Mouse (Mus musculus) intestine, embryonic 15.5 days (tissue): ENCODE results near the gene Ulk4. TPM values are rescaled to one million over a fixed set of nuclear protein-coding genes. Genes with fewer than 3 reads are reported as not detected.

ENCODE experiments used
- ATAC-seq: fragments of 200-750 bp; cut with Nextera tagmentation; 2 replicates; pipeline ENCODE4 v1.8.0; 2017; ENCODE audit warnings: moderate TSS enrichment, moderate library complexity
- H3K27ac ChIP-seq: fragments of 300-500 bp; sonication (generic); 2 replicates; pipeline ENCODE4 v1.5.1; 2015; ENCODE audit warnings: mild to moderate bottlenecking, inconsistent platforms
- H3K27me3 ChIP-seq: fragments of 300-500 bp; sonication (generic); replicated peaks from 2 replicates; pipeline ENCODE4 v1.6.1; 2015; ENCODE audit warnings: inconsistent platforms
- H3K36me3 ChIP-seq: fragments of 300-500 bp; sonication (generic); 2 replicates; pipeline ENCODE4 v1.6.1; 2015; ENCODE audit warnings: inconsistent platforms
- H3K4me1 ChIP-seq: fragments of 300-500 bp; sonication (generic); replicated peaks from 2 replicates; pipeline ENCODE4 v1.6.1; 2015; ENCODE audit warnings: inconsistent platforms
- H3K4me2 ChIP-seq: fragments of 300-500 bp; sonication (generic); replicated peaks from 2 replicates; pipeline ENCODE4 v1.6.1; 2015; ENCODE audit warnings: mild to moderate bottlenecking, inconsistent platforms
- H3K4me3 ChIP-seq: fragments of 300-500 bp; sonication (generic); replicated peaks from 2 replicates; pipeline ENCODE4 v1.5.1; 2015; ENCODE audit warnings: inconsistent platforms
- H3K9ac ChIP-seq: fragments of 300-500 bp; sonication (generic); 2 replicates; pipeline ENCODE4 v1.6.1; 2015; ENCODE audit warnings: inconsistent platforms
- H3K9me3 ChIP-seq: fragments of 300-500 bp; sonication (generic); 2 replicates; pipeline ENCODE4 v1.6.1; 2016; ENCODE audit warnings: inconsistent platforms
- WGBS: fragments of 180-500 bp; shearing (Covaris S2); methylation state at CpG from one replicate; pipeline ENCODE4 v1.1.7; 2015; 5-methylcytosine and 5-hydroxymethylcytosine counted together
- polyA plus RNA-seq: library from polyadenylated mRNA; unstranded; fragments of >200 nt; fragmentation: Nextera tagmentation; extraction: Ambion mirVana; gene quantifications from 2 replicates; pipeline ENCODE4 v1.2.1, GENCODE M21; 2015

Gene Ulk4
- polyA plus RNA-seq, 1 experiment from 2014 or later = 150 TPM

GRCm38 (mm10) chr9:121161818-121162565 is 115.0 kb downstream of the Ulk4 start:
- no peak for ATAC-seq
- Histone ChIP-seq H3K9ac (no peak overlapping the region), H3K4me3 (no peak overlapping the region), H3K9me3 (no peaks in the 10 kb centered on the region), H3K27ac (no peak overlapping the region), H3K27me3 (no peaks in the 10 kb centered on the region), H3K4me1 (no peaks in the 10 kb centered on the region), H3K4me2 (no peak overlapping the region), H3K36me3 (no peaks in the 10 kb centered on the region)
- 90% methylated on average over 12 of the region's 12 CpGs for WGBS

DNA sequence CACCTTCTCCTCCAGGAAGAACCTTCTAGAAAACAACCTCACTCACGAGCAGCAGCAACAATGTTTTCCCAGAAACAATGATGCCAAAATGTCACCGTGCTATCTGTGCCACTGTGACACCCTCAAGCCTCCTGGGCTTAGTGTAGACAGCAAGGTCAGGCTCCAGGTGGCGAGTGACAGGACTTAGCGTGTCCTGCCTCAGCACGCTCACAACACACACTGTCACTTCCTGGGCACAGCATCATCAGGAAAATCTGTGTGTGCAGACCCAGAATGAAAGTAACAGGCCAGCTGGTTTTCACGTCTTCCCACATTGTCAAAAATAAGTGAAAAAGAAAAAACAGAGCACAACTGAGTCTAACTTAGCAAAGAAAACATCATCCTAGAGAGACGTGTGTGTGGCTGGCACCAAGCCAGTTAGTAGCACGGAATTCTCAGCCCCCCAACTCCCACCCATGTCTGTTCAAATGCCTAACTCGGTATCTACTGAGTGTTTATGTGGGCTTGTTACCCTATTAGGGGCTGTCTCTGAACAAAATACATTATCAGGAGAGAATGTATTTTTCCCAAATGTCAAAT is 120.7 kb downstream of the Ulk4 start:
- H3K36me3 ChIP-seq = no peaks in the 10 kb centered on the region
- WGBS = 56% methylated on average over 9 of the region's 9 CpGs
- H3K27me3 ChIP-seq = no peaks in the 10 kb centered on the region
- H3K27ac ChIP-seq = no peak overlapping the region
- no peaks in the 10 kb centered on the region for H3K9me3 ChIP-seq
- no peak overlapping the region for H3K4me3 ChIP-seq
- no peaks in the 10 kb centered on the region for H3K4me1 ChIP-seq
- no peak for ATAC-seq
- H3K4me2 ChIP-seq = no peak overlapping the region
- no peak overlapping the region for H3K9ac ChIP-seq

DNA sequence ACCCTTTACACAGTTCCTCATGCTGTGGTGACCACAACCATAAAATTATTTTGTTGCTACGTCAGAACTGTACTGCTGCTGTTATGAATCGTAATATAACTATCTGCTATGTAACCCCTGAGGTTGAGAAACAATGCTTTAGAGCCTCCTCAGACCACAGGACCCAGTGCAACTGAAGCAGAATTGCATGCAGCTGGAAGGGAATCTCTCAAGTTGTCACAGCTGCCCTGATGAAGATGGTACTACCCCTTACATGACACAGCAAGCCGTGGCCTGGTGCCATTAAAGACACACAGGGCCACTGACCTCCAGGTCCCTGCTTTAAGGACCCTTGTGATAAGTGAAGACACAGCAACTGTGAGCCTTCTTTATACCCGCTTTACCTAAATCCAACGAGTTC is 123.7 kb downstream of the Ulk4 start:
- Histone ChIP-seq H3K27me3 (no peaks in the 10 kb centered on the region), H3K4me3 (no peak overlapping the region), H3K4me1 (peaks cover 3% of the 10 kb centered on the region; the same call in 1 of the 2 replicates), H3K36me3 (no peaks in the 10 kb centered on the region), H3K9ac (no peak overlapping the region), H3K27ac (no peak overlapping the region), H3K9me3 (no peaks in the 10 kb centered on the region), H3K4me2 (no peak overlapping the region)
- 88% methylated on average over 5 of the region's 5 CpGs for WGBS
- no peak for ATAC-seq

GRCm38 (mm10) chr9:121148602-121149001 is 128.4 kb downstream of the Ulk4 start:
- no peak for ATAC-seq
- no peaks in the 10 kb centered on the region for H3K36me3 ChIP-seq
- H3K27ac ChIP-seq = no peak overlapping the region
- H3K4me2 ChIP-seq = no peak overlapping the region
- WGBS = 31% methylated on average over 3 of the region's 3 CpGs
- no peak overlapping the region for H3K4me3 ChIP-seq
- no peaks in the 10 kb centered on the region for H3K9me3 ChIP-seq
- no peak overlapping the region for H3K9ac ChIP-seq
- H3K27me3 ChIP-seq = no peaks in the 10 kb centered on the region
- peaks cover 3% of the 10 kb centered on the region; the same call in 1 of the 2 replicates for H3K4me1 ChIP-seq

DNA sequence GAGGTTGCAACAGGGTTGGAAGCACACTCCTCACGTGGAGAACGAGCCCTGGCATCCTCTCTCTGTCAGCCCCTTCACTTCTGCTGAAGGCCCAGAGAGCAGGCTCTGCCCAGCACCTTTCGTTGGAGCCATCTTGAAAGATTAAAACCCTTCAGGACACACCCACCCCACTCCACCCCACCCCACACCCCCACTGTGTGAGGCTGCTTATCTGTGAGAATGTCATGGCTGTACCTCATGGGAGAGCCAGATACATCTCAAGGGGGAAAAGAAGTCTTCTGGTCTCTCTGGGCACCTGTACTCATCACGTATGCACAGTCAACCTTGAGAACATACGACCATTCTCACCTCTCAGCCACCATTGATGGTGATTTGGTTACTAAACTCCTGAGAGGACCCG is 133.8 kb downstream of the Ulk4 start:
- WGBS = 82% methylated on average over 6 of the region's 6 CpGs
- no peaks in the 10 kb centered on the region for H3K4me1 ChIP-seq
- no peak overlapping the region for H3K4me3 ChIP-seq

DNA sequence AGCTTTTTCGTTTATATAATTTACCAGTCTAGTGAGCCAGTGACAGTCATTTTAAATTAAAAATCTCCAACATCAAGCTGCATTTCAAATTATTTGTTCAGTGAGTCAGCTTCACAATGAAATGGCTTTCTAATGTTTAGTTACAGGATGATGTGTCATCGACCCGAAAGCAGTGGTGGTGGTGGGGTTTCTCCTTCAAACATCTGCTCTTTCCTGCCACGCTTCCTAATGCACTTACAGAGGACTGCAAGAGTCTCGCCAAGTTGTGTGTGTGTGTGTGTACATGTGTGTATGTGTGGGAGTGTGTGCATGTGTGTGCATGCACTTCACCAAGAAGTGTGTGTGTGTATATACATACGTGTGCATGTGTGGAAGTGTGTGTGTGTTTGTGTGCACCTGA is 144.4 kb downstream of the Ulk4 start:
- 53% methylated on average over 6 of the region's 6 CpGs for WGBS
- Histone ChIP-seq H3K27ac (no peak overlapping the region), H3K9me3 (no peaks in the 10 kb centered on the region), H3K4me2 (no peak overlapping the region), H3K4me3 (no peak overlapping the region), H3K4me1 (no peaks in the 10 kb centered on the region), H3K36me3 (no peaks in the 10 kb centered on the region), H3K27me3 (no peaks in the 10 kb centered on the region), H3K9ac (no peak overlapping the region)
- ATAC-seq = no peak

More for the DNA sequence above, 133.8 kb downstream of the Ulk4 start:
- H3K36me3 ChIP-seq = no peaks in the 10 kb centered on the region
- no peak overlapping the region for H3K27ac ChIP-seq
- no peak overlapping the region for H3K4me2 ChIP-seq
- H3K27me3 ChIP-seq = no peaks in the 10 kb centered on the region
- H3K9me3 ChIP-seq = no peaks in the 10 kb centered on the region
- ATAC-seq = no peak
- no peak overlapping the region for H3K9ac ChIP-seq

GRCm38 (mm10) chr9:121129533-121129932 is 147.5 kb downstream of the Ulk4 start:
- WGBS = 67% methylated on average over 2 of the region's 2 CpGs
- Histone ChIP-seq H3K4me1 (no peaks in the 10 kb centered on the region), H3K36me3 (no peaks in the 10 kb centered on the region), H3K4me3 (no peak overlapping the region), H3K27ac (no peak overlapping the region), H3K27me3 (no peaks in the 10 kb centered on the region), H3K9ac (no peak overlapping the region), H3K4me2 (no peak overlapping the region), H3K9me3 (no peaks in the 10 kb centered on the region)
- no peak for ATAC-seq

DNA sequence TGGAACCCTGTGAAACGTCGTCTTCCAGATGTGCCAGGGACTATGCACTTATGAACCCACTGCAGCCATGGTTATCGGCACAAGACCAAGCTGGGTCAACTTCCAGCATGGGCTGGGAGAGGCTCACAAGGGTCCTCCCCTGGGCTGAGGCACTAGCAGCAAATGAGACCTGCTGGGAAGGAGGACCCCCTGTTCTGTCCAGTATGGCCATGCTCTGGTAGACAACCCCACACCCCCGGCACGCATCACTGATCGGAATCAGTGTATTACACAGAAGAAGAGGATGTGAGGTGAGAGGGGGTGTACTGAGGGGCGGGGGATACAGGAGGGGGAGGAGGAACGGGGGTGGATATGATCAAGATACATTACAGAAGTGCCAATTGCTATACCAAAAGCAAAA is 148.1 kb downstream of the Ulk4 start:
- ATAC-seq = no peak
- no peaks in the 10 kb centered on the region for H3K27me3 ChIP-seq
- 86% methylated on average over 8 of the region's 8 CpGs for WGBS

DNA sequence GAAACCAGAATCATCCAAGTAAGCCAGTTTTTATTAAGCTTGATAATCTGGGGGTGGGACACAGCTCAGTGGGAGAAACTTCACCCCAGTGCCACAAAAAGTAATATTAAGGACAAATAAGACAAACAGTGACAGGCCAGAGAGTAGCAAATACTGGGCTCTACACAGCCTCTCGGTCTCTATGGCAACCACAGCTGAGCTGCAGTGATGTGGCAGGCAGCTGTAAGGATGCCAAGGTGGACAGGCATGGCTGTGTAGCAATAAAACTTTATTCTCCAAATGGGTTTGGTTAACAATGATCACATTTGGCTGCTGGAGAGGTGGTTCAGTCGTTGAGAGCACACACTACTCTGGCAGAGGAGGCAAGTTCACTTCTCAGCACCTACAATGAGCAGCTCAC is 150.0 kb downstream of the Ulk4 start:
- no peak overlapping the region for H3K4me2 ChIP-seq
- ATAC-seq = no peak
- WGBS = 66% methylated on average over 2 of the region's 2 CpGs
- H3K27me3 ChIP-seq = no peaks in the 10 kb centered on the region
- no peaks in the 10 kb centered on the region for H3K4me1 ChIP-seq
- H3K9me3 ChIP-seq = no peaks in the 10 kb centered on the region
- H3K4me3 ChIP-seq = no peak overlapping the region
- H3K9ac ChIP-seq = no peak overlapping the region
- H3K27ac ChIP-seq = no peak overlapping the region
- no peaks in the 10 kb centered on the region for H3K36me3 ChIP-seq

More for the DNA sequence above, 148.1 kb downstream of the Ulk4 start:
- Histone ChIP-seq H3K9me3 (no peaks in the 10 kb centered on the region), H3K36me3 (no peaks in the 10 kb centered on the region), H3K4me1 (no peaks in the 10 kb centered on the region), H3K9ac (no peak overlapping the region), H3K4me3 (no peak overlapping the region), H3K27ac (no peak overlapping the region), H3K4me2 (no peak overlapping the region)

DNA sequence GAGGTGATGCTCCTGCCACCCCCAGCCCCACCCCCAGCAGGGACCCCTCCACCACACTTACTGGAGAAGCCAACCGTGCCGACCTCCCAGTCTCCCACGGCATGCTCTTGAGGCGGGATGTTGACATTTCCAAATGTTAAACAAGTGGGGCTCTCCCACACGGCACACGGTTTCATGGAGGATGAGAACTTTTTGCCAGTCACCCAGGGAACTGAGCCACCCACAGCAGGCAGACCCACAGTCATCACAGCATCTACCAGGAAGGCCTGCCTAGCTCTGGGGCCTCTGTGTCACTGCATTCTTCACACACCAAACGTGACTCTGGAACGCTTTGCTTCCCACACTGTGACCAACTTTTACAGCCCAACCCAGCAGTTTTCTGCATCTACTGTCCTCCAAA is 152.3 kb downstream of the Ulk4 start:
- H3K4me2 ChIP-seq = no peak overlapping the region
- no peaks in the 10 kb centered on the region for H3K27me3 ChIP-seq
- no peak overlapping the region for H3K9ac ChIP-seq
- 0 out of 2 replicates have a peak, but pooled peaks cover 4% of the 10 kb centered on the region for H3K4me1 ChIP-seq
- no peak overlapping the region for H3K4me3 ChIP-seq
- ATAC-seq = no peak
- H3K27ac ChIP-seq = no peak overlapping the region
- WGBS = 61% methylated on average over 8 of the region's 8 CpGs
- H3K36me3 ChIP-seq = no peaks in the 10 kb centered on the region
- no peaks in the 10 kb centered on the region for H3K9me3 ChIP-seq

GRCm38 (mm10) chr9:121122039-121122438 is 155.0 kb downstream of the Ulk4 start:
- no peaks in the 10 kb centered on the region for H3K9me3 ChIP-seq
- H3K27ac ChIP-seq = no peak overlapping the region
- H3K27me3 ChIP-seq = no peaks in the 10 kb centered on the region
- ATAC-seq = no peak
- WGBS = 49% methylated on average over 5 of the region's 5 CpGs
- H3K4me2 ChIP-seq = no peak overlapping the region
- H3K9ac ChIP-seq = no peak overlapping the region
- H3K36me3 ChIP-seq = no peaks in the 10 kb centered on the region
- H3K4me3 ChIP-seq = no peak overlapping the region
- H3K4me1 ChIP-seq = 0 out of 2 replicates have a peak, but pooled peaks cover 7% of the 10 kb centered on the region

DNA sequence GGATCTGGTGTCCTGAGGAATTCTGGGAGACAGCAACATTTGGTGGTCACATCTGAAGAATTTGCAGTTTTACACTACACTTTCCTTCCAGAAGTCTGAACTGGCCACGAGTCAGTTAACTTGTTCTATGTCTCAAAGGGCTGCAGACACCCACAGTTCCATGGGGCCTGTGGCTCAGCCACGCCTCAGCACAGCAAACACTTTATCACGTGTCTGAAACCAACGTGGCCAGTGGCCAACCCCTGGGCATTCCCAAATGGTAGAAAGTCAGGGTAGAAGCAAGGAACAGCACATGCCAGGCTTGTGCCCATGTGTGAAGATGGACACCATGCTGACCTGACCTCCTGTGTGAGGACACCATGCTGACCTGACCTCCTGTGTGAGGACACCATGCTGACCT is 159.1 kb downstream of the Ulk4 start:
- no peak overlapping the region for H3K9ac ChIP-seq
- no peak overlapping the region for H3K4me2 ChIP-seq
- H3K36me3 ChIP-seq = no peaks in the 10 kb centered on the region
- no peak overlapping the region for H3K4me3 ChIP-seq
- no peak overlapping the region for H3K27ac ChIP-seq
- ATAC-seq = peak; percentile 49; the same call in 1 of the 2 replicates
- no peaks in the 10 kb centered on the region for H3K9me3 ChIP-seq
- 66% methylated on average over 4 of the region's 4 CpGs for WGBS
- no peaks in the 10 kb centered on the region for H3K27me3 ChIP-seq
- H3K4me1 ChIP-seq = 0 out of 2 replicates have a peak, but pooled peaks cover 7% of the 10 kb centered on the region

DNA sequence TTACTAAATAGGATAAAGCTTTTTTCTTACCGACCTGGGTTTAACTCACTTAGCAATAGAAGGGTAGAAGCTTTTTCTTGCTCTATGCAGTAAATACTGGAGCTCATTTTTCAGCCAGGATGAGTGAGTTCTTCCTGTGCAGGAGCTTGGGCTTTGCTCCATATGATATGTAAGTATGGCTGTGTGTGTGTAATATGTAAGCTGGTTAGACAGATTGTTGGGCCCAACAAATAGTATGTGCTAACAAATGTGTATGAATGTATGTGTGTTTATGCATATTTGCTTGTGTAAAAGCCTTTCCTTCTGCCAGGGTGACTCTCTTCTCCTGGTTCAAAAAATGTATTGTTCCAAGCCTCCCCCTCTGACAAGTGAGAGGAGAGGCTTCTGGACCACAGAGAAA is 164.9 kb downstream of the Ulk4 start:
- Histone ChIP-seq H3K27me3 (no peaks in the 10 kb centered on the region), H3K27ac (no peak overlapping the region), H3K4me2 (no peak overlapping the region), H3K4me3 (no peak overlapping the region), H3K9me3 (no peaks in the 10 kb centered on the region), H3K4me1 (peaks cover 6% of the 10 kb centered on the region; the same call in 1 of the 2 replicates), H3K36me3 (no peaks in the 10 kb centered on the region), H3K9ac (no peak overlapping the region)
- no peak for ATAC-seq
- WGBS = 21% methylated on average over 1 of the region's 1 CpGs
